Mouse (Mus musculus) midbrain, postnatal 0 days (tissue): ENCODE measurements around the gene Cyp2j12. TPM values are rescaled to one million over a fixed set of nuclear protein-coding genes. Genes with fewer than 3 reads are reported as not detected.
"Not testable (repeated sequence)": the region's sequence is repeated elsewhere in the genome, so short reads cannot be mapped to it uniquely, and the experiment has no call there.

Experiments
- ATAC-seq: fragments of 200-750 bp; cut with Nextera tagmentation; 2 replicates; pipeline ENCODE4 v1.8.0; 2017; ENCODE audit warnings: moderate number of reproducible peaks, mild to moderate bottlenecking, moderate TSS enrichment, moderate library complexity; ENCODE audit not compliant: low FRiP score
- DNase-seq: peaks from one replicate; pipeline ENCODE4 v3.0.0-alpha.2; 2015; ENCODE audit warnings: low spot score
- H3K27ac ChIP-seq: fragments of 300-500 bp; sonication (generic); 2 replicates; pipeline ENCODE4 v1.5.1; 2014; ENCODE audit warnings: low read depth, mild to moderate bottlenecking, low read length, mixed read lengths
- H3K27me3 ChIP-seq: fragments of 300-500 bp; sonication (generic); 2 replicates; pipeline ENCODE4 v1.6.1; 2014; ENCODE audit warnings: low read length, control low read depth, mixed read lengths; ENCODE audit not compliant: insufficient read depth
- H3K36me3 ChIP-seq: fragments of 300-500 bp; sonication (generic); 2 replicates; pipeline ENCODE4 v1.6.1; 2014; ENCODE audit warnings: low read length, control low read depth, mixed read lengths; ENCODE audit not compliant: insufficient read depth
- H3K4me1 ChIP-seq: fragments of 300-500 bp; sonication (generic); 2 replicates; pipeline ENCODE4 v1.6.1; 2014; ENCODE audit warnings: mild to moderate bottlenecking, control low read depth, antibody characterized with exemption, low read length, mixed read lengths; ENCODE audit not compliant: insufficient read depth
- H3K4me2 ChIP-seq: fragments of 300-500 bp; sonication (generic); 2 replicates; pipeline ENCODE4 v1.6.1; 2014; ENCODE audit warnings: low read depth, mild to moderate bottlenecking, low read length, mixed read lengths; ENCODE audit not compliant: poor library complexity, severe bottlenecking
- H3K4me3 ChIP-seq: fragments of 300-500 bp; sonication (generic); 2 replicates; pipeline ENCODE4 v1.5.1; 2014; ENCODE audit warnings: low read depth, mild to moderate bottlenecking, low read length, moderate library complexity
- H3K9ac ChIP-seq: fragments of 300-500 bp; sonication (generic); replicated peaks from 2 replicates; pipeline ENCODE4 v1.6.1; 2014; ENCODE audit warnings: mild to moderate bottlenecking, low read length, moderate library complexity, mixed read lengths; ENCODE audit not compliant: poor library complexity, severe bottlenecking
- H3K9me3 ChIP-seq: fragments of 300-500 bp; sonication (generic); 2 replicates; pipeline ENCODE4 v1.6.1; 2016; ENCODE audit warnings: low read length, control low read depth
- CTCF ChIP-seq: IDR thresholded peaks from 2 replicates; pipeline ENCODE4 v1.5.1; 2016; ENCODE audit warnings: antibody characterized with exemption, mild to moderate bottlenecking
- WGBS: fragments of 180-500 bp; shearing (Covaris S2); extraction: QIAGEN DNeasy Blood & Tissue Kit; methylation state at CpG from one replicate; pipeline ENCODE4 v1.1.7; 2014; 5-methylcytosine and 5-hydroxymethylcytosine counted together
- polyA plus RNA-seq: library from polyadenylated mRNA; unstranded; fragments of >200 nt; fragmentation: Nextera tagmentation; extraction: Ambion mirVana; gene quantifications from 2 replicates; pipeline ENCODE4 v1.2.1, GENCODE M21; 2015
- total RNA-seq: library from RNA; depleted of rRNA; stranded (reverse); fragments of >200 nt; gene quantifications from 2 replicates; pipeline ENCODE4 v1.2.3, GENCODE M21; 2014

Cyp2j12 gene
- total and polyA plus RNA-seq, 2 experiments from 2014 or later = not detected

- no peak overlapping the region for H3K27ac ChIP-seq
- DNase-seq (no peak), ATAC-seq (no peak)
- H3K9me3 ChIP-seq = no peaks in the 10 kb centered on the region
- TF ChIP-seq CTCF = no peak
- H3K27me3 ChIP-seq = no peaks in the 10 kb centered on the region
- no peaks in the 10 kb centered on the region for H3K4me1 ChIP-seq
- WGBS = 71% methylated on average over 1 of the region's 1 CpGs
- no peak overlapping the region for H3K4me2 ChIP-seq
- no peak overlapping the region for H3K4me3 ChIP-seq
- H3K36me3 ChIP-seq = no peaks in the 10 kb centered on the region
- H3K9ac ChIP-seq = no peak overlapping the region
Observed at GRCm38 (mm10) chr4:96161575-96161974, 20.6 kb upstream of the Cyp2j12 start.

- Histone ChIP-seq H3K4me3 (no peak overlapping the region), H3K4me2 (no peak overlapping the region), H3K27ac (no peak overlapping the region), H3K27me3 (no peaks in the 10 kb centered on the region), H3K9ac (no peak overlapping the region), H3K9me3 (no peaks in the 10 kb centered on the region), H3K36me3 (no peaks in the 10 kb centered on the region), H3K4me1 (no peaks in the 10 kb centered on the region)
- ATAC-seq = no peak
- no peak for TF ChIP-seq CTCF
- no peak for DNase-seq
- 92% methylated on average over 1 of the region's 1 CpGs for WGBS
Observed at GRCm38 (mm10) chr4:96139226-96139625, 1.7 kb downstream of the Cyp2j12 start.

GRCm38 (mm10) chr4:96134246-96134645, 6.7 kb downstream of the Cyp2j12 start:
- H3K4me3 ChIP-seq = no peak overlapping the region
- H3K27me3 ChIP-seq = no peaks in the 10 kb centered on the region
- DNase-seq (no peak), ATAC-seq (no peak)
- H3K36me3 ChIP-seq = no peaks in the 10 kb centered on the region
- no peak overlapping the region for H3K9ac ChIP-seq
- no peaks in the 10 kb centered on the region for H3K4me1 ChIP-seq
- H3K4me2 ChIP-seq = no peak overlapping the region
- H3K27ac ChIP-seq = no peak overlapping the region
- 75% methylated on average over 3 of the region's 3 CpGs for WGBS
- TF ChIP-seq CTCF = no peak
- no peaks in the 10 kb centered on the region for H3K9me3 ChIP-seq

- no peaks in the 10 kb centered on the region for H3K36me3 ChIP-seq
- H3K9me3 ChIP-seq = no peaks in the 10 kb centered on the region
- H3K9ac ChIP-seq = no peak overlapping the region
- TF ChIP-seq CTCF = no peak
- no peak overlapping the region for H3K4me2 ChIP-seq
- DNase-seq = no peak
- H3K27me3 ChIP-seq = no peaks in the 10 kb centered on the region
- no peak overlapping the region for H3K4me3 ChIP-seq
- no peaks in the 10 kb centered on the region for H3K4me1 ChIP-seq
- no peak for ATAC-seq
- H3K27ac ChIP-seq = no peak overlapping the region
- WGBS = 71% methylated on average over 2 of the region's 2 CpGs
Observed at GRCm38 (mm10) chr4:96096841-96097240, 44.1 kb downstream of the Cyp2j12 start.

GRCm38 (mm10) chr4:96091869-96092268, 49.1 kb downstream of the Cyp2j12 start:
- no peaks in the 10 kb centered on the region for H3K4me1 ChIP-seq
- DNase-seq (no peak), ATAC-seq (no peak)
- no peaks in the 10 kb centered on the region for H3K36me3 ChIP-seq
- H3K27ac ChIP-seq = no peak overlapping the region
- H3K4me2 ChIP-seq = no peak overlapping the region
- no peak overlapping the region for H3K4me3 ChIP-seq
- no peak overlapping the region for H3K9ac ChIP-seq
- peak; percentile 46 for TF ChIP-seq CTCF
- H3K9me3 ChIP-seq = no peaks in the 10 kb centered on the region
- H3K27me3 ChIP-seq = no peaks in the 10 kb centered on the region

GRCm38 (mm10) chr4:96089356-96090048, 51.5 kb downstream of the Cyp2j12 start:
- H3K9me3 ChIP-seq, H3K9ac ChIP-seq, H3K4me2 ChIP-seq, H3K4me1 ChIP-seq, H3K27ac ChIP-seq, H3K4me3 ChIP-seq, DNase-seq, ATAC-seq, H3K36me3 ChIP-seq, H3K27me3 ChIP-seq: not testable (repeated sequence)
- 41% methylated on average over 6 of the region's 6 CpGs for WGBS
